Mouse (Mus musculus) thymus, adult 2 months (tissue): ENCODE results near the gene Ywhaq. TPM values are rescaled to one million over a fixed set of nuclear protein-coding genes. Genes with fewer than 3 reads are reported as not detected.

Experiments used
- DNase-seq: peaks from one replicate; pipeline ENCODE4 v3.0.0; 2021
- H3K27ac ChIP-seq: fragments of 200-500 bp; 2 replicates; pipeline ENCODE4 v1.5.1; 2012; ENCODE audit warnings: low read length, control low read depth; ENCODE audit not compliant: control insufficient read depth, insufficient read depth
- H3K27me3 ChIP-seq: fragments of 200-500 bp; 2 replicates; pipeline ENCODE4 v1.6.1; 2012; ENCODE audit warnings: mild to moderate bottlenecking, low read length, moderate library complexity, mixed read lengths; ENCODE audit not compliant: control insufficient read depth, insufficient read depth
- H3K36me3 ChIP-seq: fragments of 200-500 bp; 2 replicates; pipeline ENCODE4 v1.6.1; 2012; ENCODE audit warnings: mild to moderate bottlenecking, low read length, moderate library complexity; ENCODE audit not compliant: control insufficient read depth, insufficient read depth
- H3K4me1 ChIP-seq: fragments of 200-500 bp; replicated peaks from 2 replicates; pipeline ENCODE4 v1.6.1; 2012; ENCODE audit warnings: low read length; ENCODE audit not compliant: control insufficient read depth, insufficient read depth
- H3K4me3 ChIP-seq: fragments of 200-500 bp; 2 replicates; pipeline ENCODE4 v1.5.1; 2012; ENCODE audit warnings: mild to moderate bottlenecking, low read length, control low read depth, moderate library complexity; ENCODE audit not compliant: control insufficient read depth, insufficient read depth
- CTCF ChIP-seq: fragments of 200-500 bp; IDR thresholded peaks from 2 replicates; pipeline ENCODE4 v1.5.1; 2012; ENCODE audit warnings: mild to moderate bottlenecking, control low read depth, low read length, moderate library complexity, borderline replicate concordance; ENCODE audit not compliant: control insufficient read depth, poor library complexity, insufficient read depth; ENCODE audit errors: extremely low read depth
- POLR2A ChIP-seq: fragments of 200-500 bp; IDR thresholded peaks from 2 replicates; pipeline ENCODE4 v1.6.1; 2012; ENCODE audit warnings: mild to moderate bottlenecking, low read length, control low read depth, moderate library complexity; ENCODE audit not compliant: control insufficient read depth, poor library complexity, insufficient read depth; ENCODE audit errors: extremely low read depth
- WGBS: fragments of 180-500 bp; shearing (Covaris S2); methylation state at CpG from one replicate; pipeline ENCODE4 v1.1.7; 2018; 5-methylcytosine and 5-hydroxymethylcytosine counted together
- polyA plus RNA-seq: library from polyadenylated mRNA; depleted of rRNA; stranded (reverse); fragments of >200 nt; gene quantifications from 2 replicates; pipeline ENCODE4 v1.2.3, GENCODE M21; 2012; rRNA removed

Ywhaq gene
- polyA plus RNA-seq: 40.8 and 61.1 TPM in 2 replicates

GRCm38 (mm10) chr12:21417100-21418070, at the start of gene Ywhaq:
TSS of gene Ywhaq (minus strand) at chr12:21417637.
- WGBS: under 1% methylated on average over 102 of the region's 103 CpGs
- Histone ChIP-seq H3K4me1 (peaks cover 8% of the 10 kb centered on the region), H3K36me3 (peaks cover 9% of the 10 kb centered on the region), H3K27ac (peak within 1 kb of the TSS; percentile 58), H3K4me3 (peak within 1 kb of the TSS; percentile 80), H3K27me3 (no peaks in the 10 kb centered on the region)
- TF ChIP-seq POLR2A: peak; percentile 74
- TF ChIP-seq CTCF: no peak
- DNase-seq: peak; percentile 92

- no peaks in the 10 kb centered on the region for H3K27me3 ChIP-seq
- H3K27ac ChIP-seq: no peak overlapping the region
- no peak overlapping the region for H3K4me3 ChIP-seq
- TF ChIP-seq POLR2A (no peak), CTCF (no peak)
- H3K36me3 ChIP-seq: no peaks in the 10 kb centered on the region; the same call in 1 of the 2 replicates
- WGBS: 80% methylated on average over 5 of the region's 5 CpGs
- no peak for DNase-seq
- H3K4me1 ChIP-seq: 0 out of 2 replicates have a peak, but pooled peaks cover 5% of the 10 kb centered on the region
Observed at GRCm38 (mm10) chr12:21463448-21463891, 46.0 kb upstream of the Ywhaq start.

- no peaks in the 10 kb centered on the region; the same call in 1 of the 2 replicates for H3K36me3 ChIP-seq
- H3K27ac ChIP-seq: no peak overlapping the region; the same call in 1 of the 2 replicates
- no peak overlapping the region for H3K4me3 ChIP-seq
- TF ChIP-seq POLR2A (no peak), CTCF (no peak)
- 0 out of 2 replicates have a peak, but pooled peaks cover 5% of the 10 kb centered on the region for H3K4me1 ChIP-seq
- DNase-seq: no peak
- 63% methylated on average over 3 of the region's 3 CpGs for WGBS
- no peaks in the 10 kb centered on the region for H3K27me3 ChIP-seq
Observed at GRCm38 (mm10) chr12:21462658-21463057, 45.2 kb upstream of the Ywhaq start.

GRCm38 (mm10) chr12:21459681-21460080, 42.2 kb upstream of the Ywhaq start:
- Histone ChIP-seq H3K4me1 (0 out of 2 replicates have a peak, but pooled peaks cover 5% of the 10 kb centered on the region), H3K27ac (no peak overlapping the region), H3K4me3 (no peak overlapping the region), H3K36me3 (no peaks in the 10 kb centered on the region; the same call in 1 of the 2 replicates), H3K27me3 (no peaks in the 10 kb centered on the region)
- no peak for DNase-seq
- no peak for TF ChIP-seq CTCF
- no peak for TF ChIP-seq POLR2A
- 68% methylated on average over 4 of the region's 4 CpGs for WGBS

GRCm38 (mm10) chr12:21456021-21456420, 38.6 kb upstream of the Ywhaq start:
- WGBS: 92% methylated on average over 1 of the region's 1 CpGs
- TF ChIP-seq CTCF: no peak
- no peak for TF ChIP-seq POLR2A

GRCm38 (mm10) chr12:21451752-21452151, 34.3 kb upstream of the Ywhaq start:
- H3K4me3 ChIP-seq: no peak overlapping the region
- DNase-seq: no peak
- H3K36me3 ChIP-seq: no peaks in the 10 kb centered on the region
- H3K4me1 ChIP-seq: peaks cover 9% of the 10 kb centered on the region
- H3K27me3 ChIP-seq: no peaks in the 10 kb centered on the region
- 39% methylated on average over 1 of the region's 1 CpGs for WGBS
- H3K27ac ChIP-seq: no peak overlapping the region
- no peak for TF ChIP-seq POLR2A
- TF ChIP-seq CTCF: no peak

More at GRCm38 (mm10) chr12:21456021-21456420, 38.6 kb upstream of the Ywhaq start:
- no peak overlapping the region for H3K27ac ChIP-seq
- no peaks in the 10 kb centered on the region for H3K27me3 ChIP-seq
- H3K36me3 ChIP-seq: no peaks in the 10 kb centered on the region
- H3K4me3 ChIP-seq: no peak overlapping the region
- H3K4me1 ChIP-seq: peaks cover 9% of the 10 kb centered on the region
- DNase-seq: no peak
